In the genomic region with DNA sequence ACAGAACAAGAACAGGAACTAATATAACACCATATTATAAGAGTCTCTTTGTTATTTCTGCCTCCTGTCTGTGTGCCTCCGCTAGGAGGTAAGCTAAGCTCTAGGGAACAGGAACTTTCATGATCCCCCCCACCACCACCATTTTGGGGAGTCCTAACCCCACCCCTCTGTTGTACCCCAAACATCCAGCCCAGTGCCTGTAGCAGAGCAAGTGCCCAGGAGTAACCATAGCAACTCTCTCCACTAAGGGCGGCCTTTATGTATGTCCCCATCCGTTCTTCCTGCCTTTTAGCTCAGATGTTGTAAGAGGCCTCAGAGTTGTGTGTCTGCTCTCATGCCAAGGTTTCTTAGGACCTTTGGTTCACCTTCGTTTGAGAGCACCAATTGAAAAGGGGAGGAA, we compare ENCODE assay signal across 32 mouse cellular contexts. TPM values are rescaled to one million over a fixed set of nuclear protein-coding genes. Genes with fewer than 3 reads are reported as not detected.
DNase-seq lines count a peak whose midpoint lies in the region; ATAC-seq lines count a peak whose summit lies in the region.
"Had no signal": no experiment of that assay in that cellular context is flagged by ENCODE, and none has a peak within 500 bp of the region (broad histone marks: within the 10 kb centered on the region; RNA-seq: fewer than 3 reads in every experiment).

No protein-coding gene starts in this region.

- ATAC-seq in midbrain, embryonic 11.5 days (ENCODE audit: low FRiP score), result 0 out of 2 replicates have a peak, but pooled peaks have one; percentile 51
- no peak for ATAC-seq in midbrain, embryonic 15.5 days (replicated peaks)
- ATAC-seq: intestine, postnatal 0 days; Patski had no signal

- H3K36me3 ChIP-seq in midbrain, embryonic 11.5 days (ENCODE audit: control insufficient read depth, insufficient read depth, low read length), result no peaks in the 10 kb centered on the region
- H3K36me3 ChIP-seq in midbrain, embryonic 15.5 days (replicated peaks), result no peaks in the 10 kb centered on the region
- H3K36me3 ChIP-seq in limb, embryonic 10.5 days, result no peaks in the 10 kb centered on the region
- H3K36me3 ChIP-seq: embryonic facial prominence, embryonic 15.5 days; G1E; hindbrain, embryonic 15.5 days; limb, embryonic 15.5 days; midbrain, embryonic 10.5 days had no signal

- H3K9ac ChIP-seq in midbrain, embryonic 11.5 days (ENCODE audit: low read length), result no peak overlapping the region
- no peak overlapping the region for H3K9ac ChIP-seq in midbrain, embryonic 15.5 days
- H3K9ac ChIP-seq: embryonic facial prominence, embryonic 15.5 days; hindbrain, embryonic 15.5 days; limb, embryonic 15.5 days; liver, embryonic 14.5 days; lung, embryonic 14.5 days had no signal

- peak; percentile 54 for DNase-seq in heart, adult 11 months
- DNase-seq in heart, adult 18-20 months, result no peak
- DNase-seq in midbrain, embryonic 11.5 days (ENCODE audit: low spot score, missing footprints), result peak; percentile 81
- DNase-seq in limb, embryonic 10.5 days (ENCODE audit: low spot score), result no peak
- DNase-seq in testis, postnatal 10 days (ENCODE audit: low spot score), result no peak
- no peak for DNase-seq in thymus, adult 18-20 months
- DNase-seq: adrenal gland, adult 2 months; B cell, adult 2 months; cerebellum, adult 11 months; cerebellum, adult 9-11 months; gastrocnemius, postnatal 25 days; lung, embryonic 14.5 days; lung, postnatal 4 days; thymus, postnatal 14 days had no signal

- 49% methylated on average over 4 of the region's 4 CpGs for WGBS in midbrain, embryonic 11.5 days
- WGBS in midbrain, embryonic 15.5 days, result 45% methylated on average over 4 of the region's 4 CpGs
- WGBS in limb, embryonic 10.5 days, result 41% methylated on average over 4 of the region's 4 CpGs

- no peak overlapping the region for H3K27ac ChIP-seq in midbrain, embryonic 11.5 days (ENCODE audit: low read depth, low read length)
- H3K27ac ChIP-seq in midbrain, embryonic 15.5 days, result no peak overlapping the region
- H3K27ac ChIP-seq in limb, embryonic 10.5 days, result peak overlapping the region; percentile 61
- H3K27ac ChIP-seq: embryonic facial prominence, embryonic 15.5 days; hindbrain, embryonic 15.5 days; layer of hippocampus, adult 2 months; limb, embryonic 15.5 days; liver, embryonic 14.5 days; midbrain, embryonic 10.5 days had no signal

- no peaks in the 10 kb centered on the region; the same call in 1 of the 2 replicates for H3K4me1 ChIP-seq in midbrain, embryonic 11.5 days (ENCODE audit: control insufficient read depth, insufficient read depth, low read length)
- H3K4me1 ChIP-seq in midbrain, embryonic 15.5 days, result no peaks in the 10 kb centered on the region
- H3K4me1 ChIP-seq in limb, embryonic 10.5 days, result peaks cover 50% of the 10 kb centered on the region
- H3K4me1 ChIP-seq: hindbrain, embryonic 15.5 days had no signal

- H3K9me3 ChIP-seq in midbrain, embryonic 11.5 days (ENCODE audit: control insufficient read depth, low read length), result no peaks in the 10 kb centered on the region
- H3K9me3 ChIP-seq in midbrain, embryonic 15.5 days, result no peaks in the 10 kb centered on the region
- no peaks in the 10 kb centered on the region for H3K9me3 ChIP-seq in limb, embryonic 10.5 days (replicated peaks)
- H3K9me3 ChIP-seq: embryonic facial prominence, embryonic 15.5 days; G1E; hindbrain, embryonic 15.5 days; limb, embryonic 15.5 days; midbrain, embryonic 10.5 days had no signal

- H3K4me3 ChIP-seq in midbrain, embryonic 11.5 days (ENCODE audit: low read depth, low read length), result no peak overlapping the region
- H3K4me3 ChIP-seq in midbrain, embryonic 15.5 days, result no peak overlapping the region
- H3K4me3 ChIP-seq in limb, embryonic 10.5 days, result no peak overlapping the region
- H3K4me3 ChIP-seq: embryonic facial prominence, embryonic 15.5 days; hindbrain, embryonic 15.5 days; layer of hippocampus, adult 2 months; limb, embryonic 15.5 days; midbrain, embryonic 10.5 days had no signal

- no peak overlapping the region for H3K4me2 ChIP-seq in midbrain, embryonic 11.5 days
- H3K4me2 ChIP-seq in midbrain, embryonic 15.5 days, result no peak overlapping the region
- H3K4me2 ChIP-seq: embryonic facial prominence, embryonic 15.5 days; hindbrain, embryonic 15.5 days; limb, embryonic 15.5 days; lung, embryonic 14.5 days had no signal

- H3K27me3 ChIP-seq in midbrain, embryonic 11.5 days (ENCODE audit: control insufficient read depth, insufficient read depth, low read length), result no peaks in the 10 kb centered on the region
- H3K27me3 ChIP-seq in midbrain, embryonic 15.5 days (replicated peaks), result peaks cover 9% of the 10 kb centered on the region
- peaks cover 75% of the 10 kb centered on the region for H3K27me3 ChIP-seq in limb, embryonic 10.5 days (ENCODE audit: low read depth, poor library complexity, severe bottlenecking)
- H3K27me3 ChIP-seq: Patski had no signal

RNA-seq across cellular contexts. Expression of gene Foxe3, which starts 16.3 kb away (rescaled TPM):
- not detected for total RNA-seq in heart, adult 18-20 months (2021)
- polyA plus RNA-seq in midbrain, embryonic 11.5 days (2014; fragmentation: Nextera tagmentation; extraction: Ambion mirVana), result 0.44 and 1.1 TPM in 2 replicates
- polyA plus RNA-seq in midbrain, embryonic 15.5 days (2015; fragmentation: Nextera tagmentation; extraction: Ambion mirVana), result 0.27 and 0.34 TPM in 2 replicates
- not detected in 2 replicates for polyA plus RNA-seq in limb, embryonic 10.5 days (2016; fragmentation: Nextera tagmentation; extraction: Ambion mirVana)
- total RNA-seq: adrenal gland, adult 2 months; adrenal gland, postnatal 4 days; CH12.LX; G1E; gastrocnemius, postnatal 25 days; hematopoietic stem cell, adult 5-6 weeks; layer of hippocampus, adult 2 months; layer of hippocampus, postnatal 25 days; left cerebral cortex, postnatal 10 days had no signal
- polyA plus RNA-seq: cortical plate, adult 2 months; embryonic facial prominence, embryonic 15.5 days; G1E; heart, embryonic 16.5 days; hindbrain, embryonic 15.5 days; intestine, postnatal 0 days; kidney, embryonic 16.5 days; limb, embryonic 15.5 days; liver, embryonic 14.5 days; lung, embryonic 14.5 days; Patski had no signal

RNA-seq across cellular contexts. Expression of gene Foxd2, which starts 33.4 kb away (rescaled TPM):
- under 1 TPM; 0.35 to 0.49 TPM for total RNA-seq in heart, adult 18-20 months (2021)
- polyA plus RNA-seq in midbrain, embryonic 11.5 days (2014; fragmentation: Nextera tagmentation; extraction: Ambion mirVana), result 2.0 and 2.4 TPM in 2 replicates
- polyA plus RNA-seq in midbrain, embryonic 15.5 days (2015; fragmentation: Nextera tagmentation; extraction: Ambion mirVana), result 0.46 and 0.88 TPM in 2 replicates
- 0.81 and 1.1 TPM in 2 replicates for polyA plus RNA-seq in limb, embryonic 10.5 days (2016; fragmentation: Nextera tagmentation; extraction: Ambion mirVana)
- polyA plus RNA-seq: heart, embryonic 16.5 days had no signal

RNA-seq across cellular contexts. Expression of gene Cmpk1, which starts 44.9 kb away (rescaled TPM):
- 10 to 100 TPM; 36.5 to 36.6 TPM for total RNA-seq in heart, adult 18-20 months (2021)
- polyA plus RNA-seq in midbrain, embryonic 11.5 days (2014; fragmentation: Nextera tagmentation; extraction: Ambion mirVana), result 145 and 152 TPM in 2 replicates
- polyA plus RNA-seq in midbrain, embryonic 15.5 days (2015; fragmentation: Nextera tagmentation; extraction: Ambion mirVana), result 166 and 187 TPM in 2 replicates
- 61.3 and 69.6 TPM in 2 replicates for polyA plus RNA-seq in limb, embryonic 10.5 days (2016; fragmentation: Nextera tagmentation; extraction: Ambion mirVana)

RNA-seq across cellular contexts. Expression of gene Stil, which starts 57.8 kb away (rescaled TPM):
- under 1 TPM; 0.20 to 0.23 TPM for total RNA-seq in heart, adult 18-20 months (2021)
- polyA plus RNA-seq in midbrain, embryonic 11.5 days (2014; fragmentation: Nextera tagmentation; extraction: Ambion mirVana), result 19.7 and 24.8 TPM in 2 replicates
- polyA plus RNA-seq in midbrain, embryonic 15.5 days (2015; fragmentation: Nextera tagmentation; extraction: Ambion mirVana), result 1.8 and 2.6 TPM in 2 replicates
- polyA plus RNA-seq in limb, embryonic 10.5 days (2016; fragmentation: Nextera tagmentation; extraction: Ambion mirVana), result 16.9 and 19.8 TPM in 2 replicates

Comparison
In these comparisons a context has a peak if more than half of its experiments do, and no peak if none do; other contexts are left out.
1. DNase-seq: peak in heart, adult 11 months (single experiment) and midbrain, embryonic 11.5 days (single experiment); none in heart, adult 18-20 months (0 of 2), limb, embryonic 10.5 days (single experiment), testis, postnatal 10 days (single experiment) and thymus, adult 18-20 months (0 of 2).